Mouse (Mus musculus) macrophage (primary cell): ENCODE data around the gene Bcar3. TPM values are rescaled to one million over a fixed set of nuclear protein-coding genes. Genes with fewer than 3 reads are reported as not detected.

Experiments
- H3K27ac ChIP-seq: fragments of 350-480 bp; formaldehyde crosslinking; 2 replicates; pipeline ENCODE4 v1.9.0; 2021
- H3K36me3 ChIP-seq: fragments of 350-480 bp; formaldehyde crosslinking; 2 replicates; pipeline ENCODE4 v1.9.0; 2021; ENCODE audit errors: inconsistent target
- H3K4me3 ChIP-seq: fragments of 350-480 bp; formaldehyde crosslinking; 2 replicates; pipeline ENCODE4 v1.9.0; 2021; ENCODE audit errors: inconsistent target
- H3K79me2 ChIP-seq: fragments of 350-480 bp; formaldehyde crosslinking; 2 replicates; pipeline ENCODE4 v1.9.0; 2021; ENCODE audit errors: inconsistent target
- WGBS: methylation state at CpG from one replicate; pipeline ENCODE4 v1.1.7; 2026; ENCODE audit warnings: inconsistent platforms; ENCODE audit not compliant: missing documents; 5-methylcytosine and 5-hydroxymethylcytosine counted together
- polyA plus RNA-seq: library from polyadenylated mRNA; stranded (reverse); fragments of 250-400 nt; gene quantifications from 3 replicates; pipeline ENCODE4 v1.2.4, GENCODE M21; 2018; ENCODE audit warnings: inconsistent platforms

The Bcar3 gene
- polyA plus RNA-seq, 1 experiment from 2014 or later = 14.2 TPM

- Histone ChIP-seq H3K27ac (no peak overlapping the region), H3K4me3 (no peak overlapping the region), H3K36me3 (no peaks in the 10 kb centered on the region), H3K79me2 (peaks cover 100% of the 10 kb centered on the region)
- WGBS = 96% methylated on average over 5 of the region's 5 CpGs
Measured at GRCm38 (mm10) chr3:122483783-122484130, 189.8 kb downstream of the Bcar3 start.

GRCm38 (mm10) chr3:122484301-122484700 is 190.4 kb downstream of the Bcar3 start:
- no peak overlapping the region for H3K4me3 ChIP-seq
- 93% methylated on average over 3 of the region's 3 CpGs for WGBS
- no peaks in the 10 kb centered on the region for H3K36me3 ChIP-seq
- no peak overlapping the region for H3K27ac ChIP-seq
- peaks cover 100% of the 10 kb centered on the region for H3K79me2 ChIP-seq

DNA sequence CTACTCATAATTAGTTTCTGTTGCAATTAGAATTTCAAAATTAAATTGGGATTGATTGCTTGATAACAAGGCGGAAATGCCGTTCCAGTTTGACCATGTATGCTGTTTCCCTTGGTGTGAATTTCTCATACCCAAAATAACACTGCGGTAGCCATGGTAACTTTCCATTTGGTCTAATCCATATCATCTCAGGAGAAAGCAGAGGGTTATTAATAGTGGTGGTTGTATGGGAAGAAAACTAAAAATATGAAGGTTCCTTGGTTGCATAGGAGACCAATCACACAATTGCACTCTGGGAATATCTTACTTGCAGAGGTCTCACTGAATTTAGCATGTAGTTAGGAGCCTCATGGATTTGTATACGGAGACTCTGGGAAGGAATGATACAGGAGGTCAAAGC is 191.8 kb downstream of the Bcar3 start:
- no peaks in the 10 kb centered on the region for H3K36me3 ChIP-seq
- no peak overlapping the region for H3K27ac ChIP-seq
- no peak overlapping the region for H3K4me3 ChIP-seq
- peaks cover 100% of the 10 kb centered on the region for H3K79me2 ChIP-seq
- WGBS = 89% methylated on average over 4 of the region's 4 CpGs

DNA sequence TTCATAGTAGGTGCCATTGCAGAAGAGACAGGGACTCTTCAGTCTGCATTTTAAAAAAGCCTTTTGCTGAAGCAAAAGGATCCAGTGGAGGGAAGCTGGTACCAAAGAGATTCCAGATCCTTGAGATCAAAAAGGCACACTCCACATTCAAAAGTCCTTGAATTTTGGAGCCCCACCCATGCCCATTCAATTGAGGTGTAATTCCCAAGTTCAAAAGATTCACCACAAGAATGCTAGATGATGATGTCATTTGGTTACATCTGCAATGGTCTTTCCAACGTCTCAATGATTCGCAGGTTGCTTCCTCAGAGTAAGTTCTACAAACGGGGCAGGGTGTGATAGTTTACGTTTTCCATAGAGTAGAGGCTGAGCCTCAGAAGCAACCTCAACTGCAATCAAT is 192.3 kb downstream of the Bcar3 start:
- no peak overlapping the region for H3K4me3 ChIP-seq
- WGBS = 87% methylated on average over 4 of the region's 4 CpGs
- no peak overlapping the region for H3K27ac ChIP-seq
- H3K79me2 ChIP-seq = peaks cover 100% of the 10 kb centered on the region
- H3K36me3 ChIP-seq = no peaks in the 10 kb centered on the region

- Histone ChIP-seq H3K27ac (no peak overlapping the region), H3K36me3 (no peaks in the 10 kb centered on the region), H3K79me2 (peaks cover 100% of the 10 kb centered on the region), H3K4me3 (no peak overlapping the region)
- 100% methylated on average over 1 of the region's 1 CpGs for WGBS
Measured at GRCm38 (mm10) chr3:122488051-122488754, 194.3 kb downstream of the Bcar3 start.

GRCm38 (mm10) chr3:122490574-122490973 is 196.6 kb downstream of the Bcar3 start:
- Histone ChIP-seq H3K27ac (no peak overlapping the region), H3K79me2 (peaks cover 100% of the 10 kb centered on the region), H3K36me3 (no peaks in the 10 kb centered on the region), H3K4me3 (no peak overlapping the region)
- 86% methylated on average over 6 of the region's 6 CpGs for WGBS

DNA sequence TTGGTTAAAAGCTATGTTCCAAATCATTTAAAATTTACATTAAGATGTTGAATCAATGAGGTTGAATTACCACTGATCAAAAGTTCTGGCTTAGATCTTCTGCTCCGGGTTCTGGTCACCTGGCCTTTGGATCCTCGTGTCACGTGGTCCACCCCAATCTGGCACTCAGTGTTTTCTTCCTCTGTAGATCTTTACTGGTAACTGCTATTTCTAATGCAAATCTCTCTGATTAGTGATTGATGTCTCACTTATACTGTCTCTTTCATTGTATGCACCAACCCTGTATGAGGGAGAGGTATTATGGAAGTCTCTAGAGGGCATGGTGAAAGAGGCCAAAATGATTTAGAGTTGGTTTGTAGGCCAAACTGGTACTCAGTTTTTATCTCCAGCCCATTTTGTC is 198.1 kb downstream of the Bcar3 start:
- H3K4me3 ChIP-seq = no peak overlapping the region
- WGBS = 94% methylated on average over 3 of the region's 3 CpGs
- H3K79me2 ChIP-seq = peaks cover 100% of the 10 kb centered on the region
- no peaks in the 10 kb centered on the region for H3K36me3 ChIP-seq
- no peak overlapping the region for H3K27ac ChIP-seq

GRCm38 (mm10) chr3:122492872-122493615 is 199.1 kb downstream of the Bcar3 start:
- WGBS = 92% methylated on average over 21 of the region's 21 CpGs

GRCm38 (mm10) chr3:122494764-122495163 is 200.8 kb downstream of the Bcar3 start:
- Histone ChIP-seq H3K79me2 (peaks cover 99% of the 10 kb centered on the region), H3K36me3 (no peaks in the 10 kb centered on the region), H3K27ac (no peak overlapping the region), H3K4me3 (no peak overlapping the region)
- WGBS = 92% methylated on average over 6 of the region's 6 CpGs

More at GRCm38 (mm10) chr3:122492872-122493615, 199.1 kb downstream of the Bcar3 start:
- Histone ChIP-seq H3K79me2 (peaks cover 99% of the 10 kb centered on the region), H3K36me3 (no peaks in the 10 kb centered on the region), H3K4me3 (no peak overlapping the region), H3K27ac (no peak overlapping the region)

DNA sequence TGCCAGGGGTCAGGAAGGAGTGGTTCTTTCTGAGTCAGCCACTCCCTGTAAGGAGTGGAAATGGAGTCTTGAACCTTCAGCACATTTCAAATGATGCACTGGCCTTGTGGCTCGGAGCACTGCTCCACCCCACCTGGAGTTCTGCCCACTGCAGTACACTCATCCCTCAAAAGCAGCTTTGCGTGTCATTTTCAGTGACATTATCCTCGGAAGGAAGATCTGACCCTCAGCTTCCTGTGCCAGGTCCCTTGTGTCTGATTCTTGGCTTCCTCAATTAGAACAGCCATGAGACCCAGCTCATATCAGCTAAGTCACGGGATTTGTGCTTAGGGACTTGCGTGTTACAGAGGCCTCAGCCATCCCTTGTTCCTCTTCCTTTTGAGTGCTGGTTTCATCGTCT is 203.9 kb downstream of the Bcar3 start:
- WGBS = 63% methylated on average over 6 of the region's 6 CpGs
- no peak overlapping the region for H3K4me3 ChIP-seq

GRCm38 (mm10) chr3:122498528-122498927 is 204.6 kb downstream of the Bcar3 start:
- peak overlapping the region; percentile 50 for H3K27ac ChIP-seq
- no peaks in the 10 kb centered on the region for H3K36me3 ChIP-seq
- H3K79me2 ChIP-seq = peaks cover 97% of the 10 kb centered on the region
- 78% methylated on average over 3 of the region's 7 CpGs for WGBS
- no peak overlapping the region for H3K4me3 ChIP-seq

More for the DNA sequence above, 203.9 kb downstream of the Bcar3 start:
- Histone ChIP-seq H3K27ac (peak overlapping the region; percentile 50), H3K79me2 (peaks cover 99% of the 10 kb centered on the region), H3K36me3 (no peaks in the 10 kb centered on the region)

DNA sequence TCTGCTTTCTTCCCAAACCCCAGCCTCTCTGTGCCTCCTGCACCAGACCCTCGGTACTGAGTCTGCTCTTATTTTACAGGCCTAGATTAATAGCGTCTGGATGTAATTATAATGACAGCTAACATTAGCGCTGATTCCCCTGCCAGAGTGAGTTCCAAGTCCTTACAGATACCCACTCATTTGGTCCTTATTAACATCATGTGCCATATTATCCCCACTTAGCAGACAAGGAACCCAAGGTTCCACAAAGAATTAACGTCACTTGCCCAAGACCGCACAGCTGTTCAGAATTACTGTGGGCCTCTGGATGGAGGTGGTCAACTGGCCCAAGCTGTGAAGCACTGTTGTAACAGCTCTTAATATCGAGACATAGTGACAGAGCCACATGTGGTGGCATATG is 205.7 kb downstream of the Bcar3 start:
- Histone ChIP-seq H3K27ac (no peak overlapping the region), H3K36me3 (no peaks in the 10 kb centered on the region), H3K4me3 (no peak overlapping the region), H3K79me2 (peaks cover 93% of the 10 kb centered on the region)
- 96% methylated on average over 6 of the region's 6 CpGs for WGBS

DNA sequence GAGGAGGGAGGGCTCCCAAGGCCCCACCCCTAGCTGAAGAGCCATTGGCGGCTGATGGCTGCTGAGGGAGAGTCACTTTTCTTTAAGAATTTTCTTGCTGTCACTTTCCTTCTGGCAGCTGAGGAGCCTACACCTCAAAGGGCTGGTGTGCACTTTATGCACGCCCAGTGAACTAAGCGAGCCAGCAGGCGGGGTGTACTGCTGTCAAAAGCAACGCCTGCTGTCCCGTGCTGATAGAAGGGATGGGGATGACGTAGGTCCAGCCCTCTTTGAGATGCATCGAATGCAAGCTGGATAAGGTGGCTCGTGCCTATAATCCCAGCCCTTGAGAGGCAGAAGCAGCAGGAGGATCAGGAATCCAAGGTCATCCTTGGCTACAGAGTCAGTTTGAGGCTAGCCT is 207.0 kb downstream of the Bcar3 start:
- Histone ChIP-seq H3K36me3 (no peaks in the 10 kb centered on the region), H3K4me3 (no peak overlapping the region), H3K27ac (no peak overlapping the region), H3K79me2 (peaks cover 82% of the 10 kb centered on the region)
- WGBS = 95% methylated on average over 9 of the region's 9 CpGs

DNA sequence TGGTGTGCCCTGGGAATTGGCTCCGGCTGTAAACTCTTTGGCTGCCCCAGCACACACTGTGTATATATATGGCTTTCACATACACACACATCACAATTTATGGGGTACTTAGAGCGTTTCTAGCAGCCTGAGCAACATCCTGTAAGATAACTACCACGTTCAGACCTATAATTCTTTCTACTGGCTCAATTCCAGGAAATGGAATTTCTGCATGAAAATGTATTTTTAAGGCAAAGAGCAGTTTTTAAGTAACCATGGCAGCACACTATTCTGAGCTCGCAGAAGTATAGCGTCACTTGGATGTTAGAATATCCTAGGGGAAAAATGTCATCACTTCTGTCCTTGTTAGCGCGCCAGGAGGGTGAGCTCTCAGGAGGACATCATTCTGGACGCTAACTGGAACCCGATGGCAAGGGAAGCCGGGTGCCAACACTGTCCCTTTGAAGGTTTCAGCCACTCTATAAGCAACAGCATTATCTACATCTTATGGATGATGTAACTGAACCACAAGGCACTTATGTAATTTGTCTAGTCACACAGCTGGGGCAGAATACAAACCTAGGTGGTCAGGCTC is 212.5 kb downstream of the Bcar3 start:
- Histone ChIP-seq H3K4me3 (no peak overlapping the region), H3K36me3 (peaks cover 10% of the 10 kb centered on the region; the same call in 1 of the 2 replicates), H3K79me2 (peaks cover 28% of the 10 kb centered on the region), H3K27ac (no peak overlapping the region)
- WGBS = 75% methylated on average over 10 of the region's 10 CpGs

DNA sequence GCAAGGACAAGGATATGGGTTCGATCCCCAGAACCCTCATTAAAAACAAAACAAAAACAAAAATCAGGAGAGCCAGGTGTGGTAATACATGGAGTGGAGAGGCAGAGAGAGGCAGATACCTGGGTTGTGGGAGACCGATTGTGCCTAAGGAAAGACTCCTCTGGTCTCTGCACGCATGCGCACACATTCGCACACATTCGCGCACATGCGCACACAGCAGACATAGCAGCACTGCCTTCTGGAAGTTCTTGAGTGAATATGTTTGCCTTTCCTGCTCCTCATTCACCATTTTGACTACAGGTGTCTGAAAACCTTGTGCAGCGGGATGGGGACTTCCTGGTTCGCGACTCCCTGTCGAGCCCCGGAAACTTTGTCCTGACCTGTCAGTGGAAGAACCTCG is 213.9 kb downstream of the Bcar3 start:
- Histone ChIP-seq H3K4me3 (no peak overlapping the region), H3K79me2 (peaks cover 14% of the 10 kb centered on the region), H3K27ac (no peak overlapping the region), H3K36me3 (peaks cover 24% of the 10 kb centered on the region)
- WGBS = 97% methylated on average over 14 of the region's 14 CpGs
